Mouse (Mus musculus): Measurements from ENCODE around the gene Epsti1.

DNA sequence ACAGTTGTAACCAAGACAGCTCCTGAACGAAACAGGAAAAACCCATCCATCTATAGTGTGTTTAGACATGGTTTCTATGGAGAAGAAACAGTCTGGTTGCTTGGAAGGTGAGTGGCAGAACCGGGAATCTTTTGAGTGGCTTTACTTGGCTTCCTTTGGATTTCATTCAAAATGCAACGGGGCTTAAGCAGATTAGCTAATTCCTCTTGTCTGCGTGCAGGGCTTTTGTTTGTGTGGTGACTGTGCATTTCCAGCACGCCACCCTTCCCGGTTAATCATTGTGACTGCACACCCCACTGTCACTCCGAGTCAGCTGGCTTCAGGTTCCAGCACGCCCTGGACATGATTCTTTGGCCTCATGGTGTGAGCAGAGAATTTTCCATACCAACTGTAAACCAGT lies 115.9 kb downstream of the Epsti1 start:
- TF ChIP-seq GATA1 (IDR thresholded peaks at IDR 0.05; ENCODE audit: borderline replicate concordance, low read length) (no peak), FLI1 (IDR thresholded peaks at IDR 0.05; ENCODE audit: low read length) (no peak)
